Mouse (Mus musculus): ENCODE results near the gene Ndufs1. TPM values are rescaled to one million over a fixed set of nuclear protein-coding genes. Genes with fewer than 3 reads are reported as not detected.
"Not testable (repeated sequence)": the region's sequence is repeated elsewhere in the genome, so short reads cannot be mapped to it uniquely, and the experiment has no call there.

Ndufs1 gene
- polyA plus RNA-seq, 1 experiment from 2014 or later = 125 TPM

DNA sequence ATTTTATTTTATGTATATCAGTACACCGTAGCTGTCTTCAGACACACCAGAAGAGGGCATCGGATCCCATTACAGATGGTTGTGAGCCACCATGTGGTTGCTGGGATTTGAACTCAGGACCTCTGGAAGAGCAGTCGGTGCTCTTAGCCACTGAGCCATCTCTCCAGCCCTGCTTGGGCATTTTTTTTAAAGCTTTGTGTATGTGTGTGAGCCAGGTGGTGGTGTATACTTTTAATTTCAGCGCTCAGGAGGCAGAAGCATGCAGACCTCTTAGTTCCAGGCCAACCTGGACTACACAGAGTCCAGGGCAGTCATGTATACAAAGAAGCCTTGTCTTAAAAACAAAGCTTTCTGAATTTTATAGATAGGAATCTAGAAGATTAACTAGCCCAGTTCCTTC, 3.9 kb upstream of the Ndufs1 start:
- H3K4me2 ChIP-seq (replicated peaks; ENCODE audit: low read depth, low read length); H3K27me3 ChIP-seq (ENCODE audit: control insufficient read depth, insufficient read depth, low read length); H3K9me3 ChIP-seq (ENCODE audit: control insufficient read depth, low read depth, low read length); H3K4me3 ChIP-seq (ENCODE audit: low read depth, low read length); H3K9ac ChIP-seq (replicated peaks; ENCODE audit: low read depth, low read length); H3K27ac ChIP-seq (ENCODE audit: low read length); H3K4me1 ChIP-seq (ENCODE audit: control insufficient read depth, insufficient read depth, low read length); ATAC-seq (ENCODE audit: insufficient number of reproducible peaks, insufficient read depth, low FRiP score, low read depth): not testable (repeated sequence)
- H3K36me3 ChIP-seq (ENCODE audit: control insufficient read depth, insufficient read depth, low read length) = peaks cover 18% of the 10 kb centered on the region
- WGBS = 71% methylated on average over 4 of the region's 4 CpGs

DNA sequence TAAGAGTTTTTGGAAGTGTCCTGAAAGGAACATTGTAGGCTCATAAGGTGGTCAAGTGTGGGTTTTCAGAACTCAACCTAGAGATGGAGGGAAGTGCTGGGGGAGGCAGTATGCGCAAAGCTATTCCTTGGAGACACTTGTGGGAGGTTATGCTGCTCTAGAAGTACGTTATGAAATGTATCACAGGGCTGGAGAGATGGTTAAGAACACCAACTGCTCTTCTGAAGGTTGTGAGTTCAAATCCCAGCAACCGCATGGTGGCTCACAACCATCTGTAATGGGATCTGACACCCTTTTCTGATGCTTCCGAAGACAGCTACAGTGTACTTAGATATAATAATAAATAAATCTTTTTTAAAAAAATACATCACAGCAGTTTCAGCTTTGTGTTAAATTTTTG, 3.5 kb upstream of the Ndufs1 start:
- Histone ChIP-seq H3K4me1 (ENCODE audit: control insufficient read depth, insufficient read depth, low read length) (peaks cover 10% of the 10 kb centered on the region; the same call in 1 of the 2 replicates), H3K27me3 (ENCODE audit: control insufficient read depth, insufficient read depth, low read length) (no peaks in the 10 kb centered on the region), H3K4me2 (replicated peaks; ENCODE audit: low read depth, low read length) (no peak overlapping the region), H3K4me3 (ENCODE audit: low read depth, low read length) (no peak overlapping the region), H3K9me3 (ENCODE audit: control insufficient read depth, low read depth, low read length) (no peaks in the 10 kb centered on the region), H3K27ac (ENCODE audit: low read length) (no peak overlapping the region), H3K9ac (replicated peaks; ENCODE audit: low read depth, low read length) (no peak overlapping the region), H3K36me3 (ENCODE audit: control insufficient read depth, insufficient read depth, low read length) (peaks cover 18% of the 10 kb centered on the region)
- WGBS = 91% methylated on average over 4 of the region's 4 CpGs
- ATAC-seq (ENCODE audit: insufficient number of reproducible peaks, insufficient read depth, low FRiP score, low read depth) = no peak

DNA sequence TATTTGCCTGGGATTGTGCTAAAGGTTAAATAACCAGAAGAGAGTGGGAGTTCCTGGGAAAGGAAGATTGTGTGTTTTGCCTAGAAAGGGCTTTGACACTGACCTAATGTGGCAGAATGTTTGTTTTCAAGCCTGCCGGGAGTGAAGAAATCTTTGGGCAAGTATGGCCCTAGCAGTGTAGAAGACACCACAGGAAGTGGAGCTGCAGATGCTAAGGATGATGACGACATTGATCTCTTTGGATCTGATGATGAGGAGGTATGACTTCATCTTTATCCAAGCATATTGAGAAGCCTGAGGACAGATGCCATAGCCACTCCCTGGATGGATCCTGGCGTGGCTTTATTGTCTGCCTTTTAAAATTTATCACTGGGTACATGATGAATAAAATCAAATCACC, 1.7 kb upstream of the Ndufs1 start:
- no peak overlapping the region for H3K27ac ChIP-seq (ENCODE audit: low read length)
- H3K4me3 ChIP-seq (ENCODE audit: low read depth, low read length) = peak overlapping the region; percentile 68
- no peak for ATAC-seq (ENCODE audit: insufficient number of reproducible peaks, insufficient read depth, low FRiP score, low read depth)
- no peaks in the 10 kb centered on the region for H3K27me3 ChIP-seq (ENCODE audit: control insufficient read depth, insufficient read depth, low read length)
- peaks cover 18% of the 10 kb centered on the region for H3K36me3 ChIP-seq (ENCODE audit: control insufficient read depth, insufficient read depth, low read length)
- H3K4me2 ChIP-seq (replicated peaks; ENCODE audit: low read depth, low read length) = peak overlapping the region; percentile 57
- WGBS = 70% methylated on average over 3 of the region's 3 CpGs
- peaks cover 10% of the 10 kb centered on the region; the same call in 1 of the 2 replicates for H3K4me1 ChIP-seq (ENCODE audit: control insufficient read depth, insufficient read depth, low read length)
- H3K9me3 ChIP-seq (ENCODE audit: control insufficient read depth, low read depth, low read length) = no peaks in the 10 kb centered on the region
- H3K9ac ChIP-seq (replicated peaks; ENCODE audit: low read depth, low read length) = peak overlapping the region; percentile 97; the same call in 1 of the 2 replicates

DNA sequence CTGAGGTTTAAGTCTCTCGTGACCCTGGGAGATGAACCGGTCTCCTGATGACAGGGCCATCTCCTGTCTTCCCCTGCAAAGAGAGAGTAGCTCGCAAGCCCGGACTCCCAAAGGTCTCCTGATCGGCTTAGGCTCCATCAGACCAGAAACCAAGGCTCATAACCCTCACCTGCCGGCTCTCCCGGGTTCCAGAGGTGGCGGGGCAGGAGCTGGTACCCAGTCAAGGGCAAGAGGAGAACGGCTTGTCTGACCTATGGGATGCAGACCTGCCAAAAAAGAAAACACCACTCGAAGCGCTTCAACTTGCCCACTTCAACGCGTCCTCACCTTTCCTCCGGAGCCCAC, 402 bp downstream of the Ndufs1 start:
- peak; percentile 40; the same call in 1 of the 2 replicates for ATAC-seq (ENCODE audit: insufficient number of reproducible peaks, insufficient read depth, low FRiP score, low read depth)
- Histone ChIP-seq H3K36me3 (ENCODE audit: control insufficient read depth, insufficient read depth, low read length) (peaks cover 23% of the 10 kb centered on the region), H3K4me2 (replicated peaks; ENCODE audit: low read depth, low read length) (peak overlapping the region; percentile 67), H3K27ac (ENCODE audit: low read length) (peak overlapping the region; percentile 91; the same call in 1 of the 2 replicates), H3K4me1 (ENCODE audit: control insufficient read depth, insufficient read depth, low read length) (peaks cover 10% of the 10 kb centered on the region; the same call in 1 of the 2 replicates), H3K4me3 (ENCODE audit: low read depth, low read length) (peak overlapping the region; percentile 68), H3K27me3 (ENCODE audit: control insufficient read depth, insufficient read depth, low read length) (no peaks in the 10 kb centered on the region), H3K9me3 (ENCODE audit: control insufficient read depth, low read depth, low read length) (no peaks in the 10 kb centered on the region), H3K9ac (replicated peaks; ENCODE audit: low read depth, low read length) (peak overlapping the region; percentile 62)
- under 1% methylated on average over 14 of the region's 14 CpGs for WGBS

DNA sequence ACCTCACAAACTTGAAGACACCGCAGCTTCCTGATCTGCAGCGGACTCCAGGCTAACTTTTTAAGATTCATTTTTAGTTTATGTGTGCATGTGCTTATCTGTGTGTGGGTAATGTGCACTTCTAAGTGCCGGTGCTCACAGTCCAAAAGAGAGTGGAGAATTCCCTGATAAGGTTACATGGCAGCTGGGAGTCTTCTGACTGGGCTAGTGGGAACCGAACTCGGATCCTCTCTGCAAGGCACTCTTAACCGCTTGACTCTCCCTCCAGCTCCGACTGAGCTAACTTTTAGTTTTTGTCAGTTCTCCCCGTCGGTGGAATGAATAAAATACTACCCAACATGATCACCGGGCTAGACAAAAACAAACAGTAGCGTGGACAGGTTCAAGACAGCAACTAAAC, 780 bp downstream of the Ndufs1 start:
- Histone ChIP-seq H3K27ac (ENCODE audit: low read length) (peak overlapping the region; percentile 91; the same call in 1 of the 2 replicates), H3K36me3 (ENCODE audit: control insufficient read depth, insufficient read depth, low read length) (peaks cover 23% of the 10 kb centered on the region), H3K27me3 (ENCODE audit: control insufficient read depth, insufficient read depth, low read length) (no peaks in the 10 kb centered on the region), H3K4me1 (ENCODE audit: control insufficient read depth, insufficient read depth, low read length) (peaks cover 10% of the 10 kb centered on the region; the same call in 1 of the 2 replicates), H3K9ac (replicated peaks; ENCODE audit: low read depth, low read length) (peak overlapping the region; percentile 62), H3K4me3 (ENCODE audit: low read depth, low read length) (peak overlapping the region; percentile 68), H3K4me2 (replicated peaks; ENCODE audit: low read depth, low read length) (peak overlapping the region; percentile 67), H3K9me3 (ENCODE audit: control insufficient read depth, low read depth, low read length) (no peaks in the 10 kb centered on the region)
- ATAC-seq (ENCODE audit: insufficient number of reproducible peaks, insufficient read depth, low FRiP score, low read depth) = no peak
- 8% methylated on average over 11 of the region's 11 CpGs for WGBS

DNA sequence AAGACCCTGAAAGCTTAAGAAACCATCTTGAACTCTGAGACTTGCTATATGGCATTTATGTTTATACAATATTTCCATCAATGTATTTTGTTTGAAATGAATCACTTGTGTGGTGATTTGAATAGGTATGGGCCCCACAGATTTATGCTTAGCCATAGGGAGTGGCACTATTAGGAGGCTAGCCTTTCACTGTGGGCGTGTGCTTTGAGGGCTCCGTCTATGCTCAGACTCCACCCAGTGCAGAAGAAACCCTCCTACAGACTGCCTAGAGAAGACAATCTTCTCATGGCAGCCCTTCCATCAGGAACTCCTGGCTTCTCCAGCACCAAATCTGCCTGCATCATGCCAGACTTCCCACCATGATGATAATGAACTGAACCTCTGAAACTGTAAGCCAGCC, 8.0 kb downstream of the Ndufs1 start:
- H3K4me2 ChIP-seq (replicated peaks; ENCODE audit: low read depth, low read length) = no peak overlapping the region
- H3K4me3 ChIP-seq (ENCODE audit: low read depth, low read length) = no peak overlapping the region
- H3K4me1 ChIP-seq (ENCODE audit: control insufficient read depth, insufficient read depth, low read length) = no peaks in the 10 kb centered on the region
- no peak overlapping the region for H3K9ac ChIP-seq (replicated peaks; ENCODE audit: low read depth, low read length)
- WGBS = 66% methylated on average over 2 of the region's 2 CpGs
- no peak for ATAC-seq (ENCODE audit: insufficient number of reproducible peaks, insufficient read depth, low FRiP score, low read depth)
- H3K36me3 ChIP-seq (ENCODE audit: control insufficient read depth, insufficient read depth, low read length) = peaks cover 49% of the 10 kb centered on the region
- no peaks in the 10 kb centered on the region for H3K9me3 ChIP-seq (ENCODE audit: control insufficient read depth, low read depth, low read length)
- no peaks in the 10 kb centered on the region for H3K27me3 ChIP-seq (ENCODE audit: control insufficient read depth, insufficient read depth, low read length)
- no peak overlapping the region for H3K27ac ChIP-seq (ENCODE audit: low read length)

DNA sequence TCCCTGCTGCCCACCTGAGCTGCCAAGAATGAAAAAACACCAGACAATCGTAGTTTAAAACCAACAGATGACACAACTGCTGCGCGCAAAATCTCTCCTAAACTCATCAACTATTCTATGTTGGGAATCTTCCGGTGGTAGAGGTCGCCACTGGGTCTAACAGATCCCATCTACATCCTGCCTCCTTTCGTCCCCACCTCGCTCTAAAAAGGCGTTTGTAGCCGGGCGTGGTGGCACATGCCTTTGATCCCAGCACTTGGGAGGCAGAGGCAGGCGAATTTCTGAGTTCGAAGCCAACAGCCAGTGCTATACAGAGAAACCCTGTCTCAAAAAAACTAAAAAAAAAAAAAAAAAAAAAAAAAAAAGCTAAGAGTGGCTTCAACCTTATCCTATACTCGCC, 36.4 kb downstream of the Ndufs1 start:
- Histone ChIP-seq H3K4me3 (ENCODE audit: low read depth, low read length) (no peak overlapping the region), H3K9ac (replicated peaks; ENCODE audit: low read depth, low read length) (no peak overlapping the region), H3K9me3 (ENCODE audit: control insufficient read depth, low read depth, low read length) (no peaks in the 10 kb centered on the region), H3K4me1 (ENCODE audit: control insufficient read depth, insufficient read depth, low read length) (no peaks in the 10 kb centered on the region), H3K27me3 (ENCODE audit: control insufficient read depth, insufficient read depth, low read length) (no peaks in the 10 kb centered on the region), H3K36me3 (ENCODE audit: control insufficient read depth, insufficient read depth, low read length) (peaks cover 26% of the 10 kb centered on the region), H3K4me2 (replicated peaks; ENCODE audit: low read depth, low read length) (no peak overlapping the region), H3K27ac (ENCODE audit: low read length) (no peak overlapping the region)
- ATAC-seq (ENCODE audit: insufficient number of reproducible peaks, insufficient read depth, low FRiP score, low read depth) = no peak
- 92% methylated on average over 13 of the region's 13 CpGs for WGBS

DNA sequence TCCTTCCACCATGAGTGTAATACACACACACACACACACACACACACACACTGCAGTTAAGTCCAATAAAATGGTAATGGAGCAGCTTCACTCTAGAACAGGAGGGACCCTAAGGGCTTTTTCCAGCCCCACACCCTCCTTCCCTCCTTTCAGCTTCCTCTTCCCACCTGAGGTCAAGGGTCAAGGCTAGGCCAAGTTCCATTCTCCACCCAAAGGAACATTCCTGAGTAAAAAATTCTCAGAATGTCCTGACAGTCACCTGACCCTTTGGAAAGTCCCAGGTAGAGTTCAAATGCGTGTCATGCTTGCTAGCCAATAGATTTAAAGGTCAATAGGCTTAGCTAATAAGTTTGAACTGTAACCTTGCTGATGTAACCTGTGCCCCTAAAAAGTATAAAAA, 38.0 kb downstream of the Ndufs1 start:
- not testable (repeated sequence) for H3K9me3 ChIP-seq (ENCODE audit: control insufficient read depth, low read depth, low read length); H3K9ac ChIP-seq (replicated peaks; ENCODE audit: low read depth, low read length); H3K4me1 ChIP-seq (ENCODE audit: control insufficient read depth, insufficient read depth, low read length); H3K27me3 ChIP-seq (ENCODE audit: control insufficient read depth, insufficient read depth, low read length); H3K4me2 ChIP-seq (replicated peaks; ENCODE audit: low read depth, low read length); ATAC-seq (ENCODE audit: insufficient number of reproducible peaks, insufficient read depth, low FRiP score, low read depth); H3K27ac ChIP-seq (ENCODE audit: low read length); H3K4me3 ChIP-seq (ENCODE audit: low read depth, low read length)
- peaks cover 13% of the 10 kb centered on the region; the same call in 1 of the 2 replicates for H3K36me3 ChIP-seq (ENCODE audit: control insufficient read depth, insufficient read depth, low read length)
- 87% methylated on average over 1 of the region's 1 CpGs for WGBS

DNA sequence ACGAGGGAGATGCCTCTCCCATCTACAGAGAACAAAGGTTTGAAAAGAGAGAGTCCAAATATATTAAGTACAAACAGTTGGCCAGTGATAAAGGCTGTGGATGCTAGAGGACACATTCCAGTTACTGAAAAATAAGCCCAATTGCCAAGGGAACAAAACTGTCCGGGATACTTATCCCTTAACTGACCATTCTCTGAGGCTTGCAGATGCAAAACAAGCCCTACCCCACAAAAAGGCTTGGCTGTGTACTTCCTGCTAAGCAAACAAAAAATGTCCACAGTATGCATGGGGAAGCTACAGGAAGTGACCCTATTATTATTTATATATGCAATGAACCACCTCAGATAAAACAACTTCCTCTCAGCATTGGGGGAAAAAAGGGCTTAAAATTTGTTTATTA, 38.7 kb downstream of the Ndufs1 start:
- no peak overlapping the region for H3K27ac ChIP-seq (ENCODE audit: low read length)
- no peaks in the 10 kb centered on the region for H3K27me3 ChIP-seq (ENCODE audit: control insufficient read depth, insufficient read depth, low read length)
- H3K9ac ChIP-seq (replicated peaks; ENCODE audit: low read depth, low read length) = no peak overlapping the region
- 77% methylated on average over 2 of the region's 2 CpGs for WGBS
- no peaks in the 10 kb centered on the region for H3K4me1 ChIP-seq (ENCODE audit: control insufficient read depth, insufficient read depth, low read length)
- peaks cover 9% of the 10 kb centered on the region; the same call in 1 of the 2 replicates for H3K36me3 ChIP-seq (ENCODE audit: control insufficient read depth, insufficient read depth, low read length)
- no peak for ATAC-seq (ENCODE audit: insufficient number of reproducible peaks, insufficient read depth, low FRiP score, low read depth)
- H3K9me3 ChIP-seq (ENCODE audit: control insufficient read depth, low read depth, low read length) = no peaks in the 10 kb centered on the region
- H3K4me2 ChIP-seq (replicated peaks; ENCODE audit: low read depth, low read length) = no peak overlapping the region
- H3K4me3 ChIP-seq (ENCODE audit: low read depth, low read length) = no peak overlapping the region

All from stomach, embryonic 14.5 days (tissue).